Mouse (Mus musculus): ENCODE results near the gene Tmem131. TPM values are rescaled to one million over a fixed set of nuclear protein-coding genes. Genes with fewer than 3 reads are reported as not detected.
"Not testable (repeated sequence)": the region's sequence is repeated elsewhere in the genome, so short reads cannot be mapped to it uniquely, and the experiment has no call there.

The Tmem131 gene
- total RNA-seq, 2 experiments from 2014 or later = 32.9 to 35.9 TPM

DNA sequence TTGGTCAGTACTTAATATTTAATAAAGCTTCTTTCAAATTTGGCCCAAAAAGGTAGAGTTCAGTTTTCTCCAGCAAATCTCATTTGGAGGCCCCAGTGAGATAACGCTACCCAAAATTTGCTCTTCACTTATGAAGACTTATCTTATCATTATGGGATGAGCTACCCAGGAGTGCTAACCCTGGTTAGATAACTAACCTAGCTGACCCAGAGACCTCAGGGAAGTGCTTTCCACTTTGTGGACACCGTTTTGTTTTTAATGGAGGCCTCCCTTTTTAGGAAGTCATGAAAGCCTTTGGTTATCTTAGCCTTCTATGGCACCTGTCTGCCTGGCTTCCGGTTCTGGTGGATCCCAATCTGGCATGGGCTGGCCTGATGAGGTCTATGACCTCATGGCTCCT, 49.3 kb downstream of the Tmem131 start:
- DNase-seq = no peak
- intact Hi-C loops (cut with DNase I) = no loop called here

DNA sequence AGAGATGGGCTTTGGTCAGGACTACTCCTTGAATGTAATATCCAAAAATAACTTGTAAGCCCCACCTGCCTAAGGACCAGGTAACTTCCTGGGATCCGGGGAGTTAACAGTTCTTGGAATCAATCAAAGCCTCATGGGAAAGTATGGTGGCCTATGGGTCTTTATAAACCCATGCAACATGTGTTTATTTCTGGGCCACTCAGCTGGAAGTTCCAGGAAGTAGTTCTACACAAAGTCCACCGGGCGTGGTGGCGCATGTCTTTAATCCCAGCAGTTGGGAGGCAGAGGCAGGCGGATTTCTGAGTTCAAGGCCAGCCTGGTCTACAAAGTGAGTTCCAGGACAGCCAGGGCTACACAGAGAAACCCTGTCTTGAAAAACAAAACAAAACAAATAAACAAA, 49.7 kb downstream of the Tmem131 start:
- DNase-seq; intact Hi-C loops (cut with DNase I): not testable (repeated sequence)

DNA sequence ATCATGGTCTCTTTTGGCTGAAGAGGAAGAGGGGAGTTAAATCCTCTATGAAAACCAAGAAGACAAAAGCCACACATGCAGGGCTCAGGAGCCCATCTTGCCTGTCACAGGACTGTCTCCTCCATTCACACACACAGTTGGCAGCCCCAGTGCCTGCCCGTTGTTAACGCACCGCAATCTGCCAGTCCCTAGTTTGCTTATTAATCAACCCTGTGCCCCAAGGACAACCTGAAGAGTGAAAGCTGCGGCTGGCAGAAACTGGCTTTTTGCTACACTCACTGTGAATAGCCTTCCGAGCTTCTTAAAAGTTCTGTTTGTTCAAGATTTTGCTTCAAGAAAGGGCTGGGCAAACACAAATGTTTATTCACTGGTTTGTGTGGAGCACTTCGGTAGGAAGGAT, 50.3 kb downstream of the Tmem131 start:
- DNase-seq = no peak
- intact Hi-C loops (cut with DNase I) = no loop called here

DNA sequence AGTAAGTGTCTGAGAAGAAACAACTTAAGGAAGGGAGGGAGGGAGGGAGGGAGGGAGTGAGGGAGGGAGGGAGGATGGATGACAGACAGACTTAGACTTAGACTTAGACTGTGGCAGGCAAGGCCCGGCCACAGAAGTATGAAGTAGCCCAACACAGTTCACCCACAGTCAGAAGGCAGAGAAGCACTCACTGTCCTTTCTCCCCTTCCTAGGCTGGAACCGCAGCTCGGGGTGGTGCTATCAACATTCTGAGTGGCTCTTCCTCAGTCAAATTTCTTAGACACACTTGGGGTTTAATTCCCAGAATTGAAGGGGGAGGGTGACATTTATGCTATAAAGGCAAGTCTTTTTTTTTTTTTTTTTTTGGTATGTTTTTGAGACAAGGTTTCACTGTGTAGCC, 51.0 kb downstream of the Tmem131 start:
- DNase-seq = no peak
- intact Hi-C loops (cut with DNase I) = no loop called here

DNA sequence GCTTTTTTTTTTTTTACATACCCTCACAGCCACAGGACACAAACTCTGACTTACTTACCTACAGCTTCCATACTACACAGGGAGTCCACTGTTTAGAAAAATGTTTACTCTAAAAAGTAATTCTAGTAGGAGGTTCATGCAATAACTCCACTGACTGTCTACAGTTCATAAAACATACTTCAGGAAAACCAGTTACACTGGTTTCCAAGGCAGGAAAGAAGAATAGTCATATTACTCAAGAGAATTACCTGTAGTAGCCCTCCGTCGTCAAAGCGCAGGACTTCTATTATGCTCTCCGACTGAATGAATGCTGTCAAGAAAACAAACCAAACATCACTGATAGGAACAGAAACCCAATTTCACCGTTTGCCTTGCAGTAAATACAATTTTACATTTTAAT, 54.5 kb downstream of the Tmem131 start:
- intact Hi-C loops (cut with DNase I) = no loop called here

DNA sequence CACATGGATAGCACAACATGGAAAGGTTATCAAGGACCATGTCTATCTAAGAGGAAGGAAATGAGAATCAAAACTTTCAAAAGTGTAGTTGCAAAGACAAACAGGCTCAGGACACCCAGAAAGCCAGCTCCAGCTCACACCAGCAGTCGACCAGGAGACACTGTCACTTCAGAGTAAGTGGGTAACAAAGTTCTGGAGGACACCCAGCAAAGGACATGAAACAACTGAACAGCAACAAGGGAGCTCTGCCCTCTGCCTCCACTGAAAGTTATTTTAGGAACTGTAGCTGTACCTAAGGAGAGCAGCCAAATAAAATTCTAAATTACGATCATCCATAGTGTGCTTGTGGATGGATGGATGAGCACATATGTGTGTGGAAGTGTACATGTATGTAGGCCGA, 56.3 kb downstream of the Tmem131 start:
- DNase-seq = no peak

More for the DNA sequence above, 54.5 kb downstream of the Tmem131 start:
- DNase-seq = no peak

DNA sequence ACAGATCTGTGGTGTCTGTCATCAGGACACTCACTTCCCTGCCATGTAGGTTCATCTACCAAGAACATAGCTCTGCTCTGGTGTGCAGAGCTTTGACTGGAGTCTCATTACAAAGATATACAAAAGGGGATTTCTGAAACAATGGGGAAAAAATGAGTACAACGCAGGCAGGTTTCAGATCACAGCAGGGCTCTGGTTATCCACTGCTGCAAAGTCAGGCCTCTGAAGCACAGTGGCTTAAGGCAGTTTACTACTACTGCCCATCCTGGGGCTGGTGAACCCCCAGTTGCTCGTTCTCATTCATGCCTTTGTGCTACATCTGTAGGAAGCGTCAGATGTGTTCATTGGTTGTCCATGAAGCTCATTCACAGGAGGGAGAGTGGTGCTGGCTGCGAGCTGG, 57.0 kb downstream of the Tmem131 start:
- no peak for DNase-seq
- intact Hi-C loops (cut with DNase I) = no loop called here

More for the DNA sequence above, 56.3 kb downstream of the Tmem131 start:
- intact Hi-C loops (cut with DNase I) = no loop called here

DNA sequence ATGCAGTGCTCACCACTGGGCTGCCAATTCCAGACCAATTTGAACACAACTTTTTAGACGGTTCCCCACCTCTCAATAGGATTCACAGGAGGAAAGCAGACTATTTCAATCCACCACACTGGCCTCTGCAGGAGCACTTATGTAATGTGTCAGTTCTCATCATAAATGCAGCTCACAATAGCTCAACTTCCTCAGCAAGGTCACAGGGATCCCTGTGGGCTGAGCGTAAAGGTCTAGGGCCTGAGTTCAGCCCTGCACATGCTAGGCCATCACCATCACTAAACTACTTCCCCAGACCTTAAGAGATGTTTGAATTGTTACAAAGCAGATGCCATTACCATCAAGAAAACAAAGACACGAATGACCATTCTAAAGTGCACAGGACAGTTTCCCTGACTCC, 58.9 kb downstream of the Tmem131 start:
- intact Hi-C loops (cut with DNase I) = loop anchor here (2.0 kb wide), 1 partner anchor 22 kb away; no protein-coding TSS in a partner anchor
- no peak for DNase-seq

DNA sequence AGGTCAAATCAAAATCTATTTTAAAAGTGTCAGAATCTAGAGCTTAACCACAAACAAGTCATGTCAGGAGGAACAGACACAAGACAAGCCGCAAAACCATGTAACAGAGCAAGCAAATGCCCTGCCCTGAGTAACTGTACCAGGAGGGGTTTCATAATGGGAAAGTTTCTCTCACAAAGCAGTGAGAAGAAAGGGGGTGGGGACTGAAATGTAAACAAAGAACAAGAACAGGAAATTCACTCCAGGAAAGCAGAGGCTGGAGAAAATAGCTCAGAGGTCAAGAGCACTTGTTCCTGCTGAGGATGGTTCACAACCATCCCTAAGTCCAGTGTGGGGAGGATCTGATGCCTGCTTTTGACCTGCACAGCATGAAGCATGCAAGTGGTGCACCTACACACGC, 59.7 kb downstream of the Tmem131 start:
- intact Hi-C loops (cut with DNase I) = loop anchor here (2.0 kb wide), 2 partner anchors 21 to 41 kb away; no protein-coding TSS in a partner anchor
- DNase-seq = no peak

DNA sequence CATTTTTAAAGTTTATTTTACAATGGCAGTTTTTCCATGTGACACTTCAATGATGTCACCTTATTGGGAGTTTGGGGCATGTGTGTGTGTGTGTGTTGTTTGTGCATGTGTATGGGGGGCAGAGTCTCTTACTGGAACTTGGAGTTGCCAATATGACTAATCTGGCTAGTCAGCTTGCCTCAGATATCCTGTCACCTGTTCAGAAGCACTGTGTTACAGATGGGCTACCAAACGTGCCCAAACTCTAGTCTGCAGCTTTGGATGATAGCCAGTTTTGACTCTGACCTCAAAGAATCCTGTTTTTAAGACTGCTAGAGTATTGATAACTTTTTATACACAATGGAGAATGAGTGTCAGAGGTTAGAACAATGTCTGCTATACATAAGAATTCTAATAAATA, 64.3 kb downstream of the Tmem131 start:
- no peak for DNase-seq
- intact Hi-C loops (cut with DNase I) = no loop called here

DNA sequence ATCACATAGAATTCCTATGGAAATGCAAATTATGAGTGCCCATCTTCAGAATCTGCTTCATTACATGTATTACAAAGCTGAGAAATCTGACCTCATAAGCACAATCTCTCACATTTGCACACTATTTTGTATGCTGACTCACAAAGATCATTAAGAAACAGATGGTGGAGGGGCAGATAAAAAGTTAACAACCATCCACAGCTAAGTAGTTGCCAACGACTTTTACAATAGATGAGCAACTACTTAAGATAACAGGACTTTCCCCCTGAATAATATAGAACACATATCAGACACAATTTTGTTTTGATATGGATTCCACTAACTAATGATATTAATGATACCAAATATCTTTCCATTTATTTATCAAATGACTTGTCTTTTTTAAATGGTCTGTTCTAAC, 66.3 kb downstream of the Tmem131 start:
- intact Hi-C loops (cut with DNase I) = no loop called here
- DNase-seq = no peak

DNA sequence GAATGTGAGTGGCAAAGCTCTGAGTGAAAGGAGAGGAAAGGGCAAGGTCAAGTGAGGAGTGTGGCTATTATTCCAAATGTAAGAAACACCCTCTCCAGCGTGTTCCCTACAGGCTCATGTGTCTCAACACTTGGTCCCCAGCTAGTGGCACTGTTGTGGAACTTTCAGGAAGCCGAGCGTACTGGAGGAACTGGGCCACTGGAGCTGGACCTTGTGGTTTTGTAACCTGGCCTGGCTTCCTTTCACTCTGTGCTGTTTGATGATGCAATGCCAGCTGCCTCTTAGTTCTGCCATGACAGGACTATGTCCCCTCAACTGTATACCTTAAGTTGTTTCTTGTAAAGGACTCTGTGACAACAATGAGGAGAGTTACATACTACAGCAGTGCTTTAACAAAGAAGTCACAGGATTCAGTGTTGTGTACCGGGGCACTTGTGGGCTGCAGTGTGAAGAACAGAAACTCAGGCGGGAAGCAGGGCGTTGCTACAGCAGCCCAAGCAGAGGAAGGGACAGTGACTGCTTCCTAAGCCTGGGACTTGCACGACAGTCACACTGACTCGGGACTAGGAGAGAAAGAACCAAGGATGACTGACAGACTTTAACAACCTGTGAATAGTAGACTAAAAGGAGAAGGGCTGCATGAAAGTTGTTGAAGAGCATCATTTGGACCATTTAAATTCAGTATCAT, 68.4 kb downstream of the Tmem131 start:
- DNase-seq = no peak

DNA sequence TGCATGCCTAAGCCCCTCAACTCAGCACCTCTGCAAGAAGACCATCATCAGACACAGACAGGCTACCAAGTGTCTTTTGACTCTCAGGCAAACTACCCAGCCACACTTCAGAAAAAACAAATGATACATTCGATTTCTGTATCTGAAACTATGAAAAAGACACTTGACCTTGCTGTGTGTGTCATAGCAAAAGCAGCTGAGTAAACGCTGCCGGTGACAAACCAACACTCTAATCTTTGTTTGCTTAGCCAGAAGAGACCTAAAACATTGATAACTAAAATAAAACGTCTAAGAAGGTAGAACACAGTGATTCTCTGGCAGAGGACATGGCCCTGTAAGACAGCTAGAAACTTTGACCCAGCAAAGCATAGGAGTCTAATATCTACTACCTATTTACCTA, 72.2 kb downstream of the Tmem131 start:
- no peak for DNase-seq
- intact Hi-C loops (cut with DNase I) = no loop called here

More for the DNA sequence above, 68.4 kb downstream of the Tmem131 start:
- intact Hi-C loops (cut with DNase I) = no loop called here

DNA sequence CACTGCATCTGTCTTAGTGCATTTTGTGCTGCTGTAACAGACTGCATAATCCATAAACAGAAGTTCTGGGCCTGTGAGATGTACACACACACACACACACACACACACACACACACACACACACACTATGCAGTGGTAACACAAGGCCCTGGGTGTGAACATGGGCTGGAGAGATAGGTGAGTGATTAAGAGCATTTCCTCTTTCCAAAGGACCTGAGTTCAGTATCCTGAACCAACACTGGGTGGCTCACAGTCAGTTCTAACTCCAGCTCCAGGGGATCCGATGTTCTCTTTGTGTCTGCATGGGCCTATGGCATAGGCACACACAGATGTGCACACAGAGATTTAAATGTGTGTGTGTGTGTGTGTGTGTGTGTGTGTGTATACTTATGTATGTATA, 72.9 kb downstream of the Tmem131 start:
- no peak for DNase-seq
- intact Hi-C loops (cut with DNase I) = no loop called here

DNA sequence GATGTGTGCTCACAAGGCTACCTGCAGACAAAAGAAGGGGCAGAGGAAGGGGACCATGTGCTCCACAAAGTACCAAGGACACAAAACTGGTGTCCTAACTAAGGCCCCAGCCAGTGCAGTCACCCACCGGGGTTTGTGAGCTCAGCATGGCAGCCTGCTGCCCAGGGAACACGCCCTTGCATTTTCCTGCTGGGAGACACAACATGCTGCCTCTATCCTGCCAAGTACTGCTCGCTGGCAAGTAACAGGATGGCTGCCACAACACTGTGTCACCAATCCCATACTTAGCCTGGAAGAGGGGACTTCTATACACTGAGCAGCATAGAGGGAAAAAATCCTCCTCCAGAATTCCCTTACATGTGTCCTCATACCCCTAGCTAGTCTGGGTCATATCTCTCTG, 78.7 kb downstream of the Tmem131 start:
- intact Hi-C loops (cut with DNase I) = loop anchor here (5.0 kb wide), 1 partner anchor 58 kb away; no protein-coding TSS in a partner anchor
- DNase-seq = no peak

DNA sequence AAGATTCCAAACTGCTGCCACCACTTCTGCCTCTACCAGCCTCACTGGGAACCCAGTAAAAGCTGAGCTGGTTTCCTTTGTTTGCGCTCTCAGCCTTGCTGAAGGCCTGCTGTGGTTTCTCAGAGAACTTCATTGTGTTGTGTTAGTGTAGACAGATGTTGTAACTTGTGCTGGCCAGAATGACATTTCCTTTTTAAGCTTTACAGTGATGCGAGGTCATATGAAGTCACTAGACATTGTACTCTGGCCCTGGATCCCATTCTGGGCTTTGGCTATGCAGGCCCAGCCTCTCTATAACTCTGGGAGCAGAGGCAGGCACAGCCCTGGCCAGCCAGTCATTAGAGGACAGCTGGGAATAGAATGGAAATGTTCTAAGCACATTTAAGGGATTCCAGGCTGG, 81.7 kb downstream of the Tmem131 start:
- no peak for DNase-seq
- intact Hi-C loops (cut with DNase I) = loop anchor here (2.0 to 5.0 kb wide), 3 partner anchors 23 to 77 kb away; no protein-coding TSS in a partner anchor

DNA sequence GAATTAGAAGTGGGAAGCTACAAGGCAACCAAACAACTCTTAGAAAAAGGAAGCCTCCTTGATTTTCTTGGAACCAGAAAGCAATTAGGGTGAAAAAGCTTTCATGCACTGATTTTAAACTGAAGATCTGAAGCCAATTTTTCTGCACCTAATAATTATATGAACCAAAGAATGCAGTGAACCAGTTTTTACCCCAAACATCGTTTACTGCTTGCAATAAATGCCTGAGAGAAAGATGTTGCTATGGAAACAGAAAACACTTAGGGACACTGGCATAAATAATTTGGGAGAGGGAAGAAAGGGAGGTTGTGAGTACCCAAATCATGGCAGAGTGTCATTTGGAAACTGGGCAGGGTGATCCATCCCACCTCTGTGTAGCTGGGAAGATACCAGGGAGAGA, 82.6 kb downstream of the Tmem131 start:
- DNase-seq = no peak
- intact Hi-C loops (cut with DNase I) = loop anchor here (5.0 kb wide), 1 partner anchor 61 kb away; no protein-coding TSS in a partner anchor

DNA sequence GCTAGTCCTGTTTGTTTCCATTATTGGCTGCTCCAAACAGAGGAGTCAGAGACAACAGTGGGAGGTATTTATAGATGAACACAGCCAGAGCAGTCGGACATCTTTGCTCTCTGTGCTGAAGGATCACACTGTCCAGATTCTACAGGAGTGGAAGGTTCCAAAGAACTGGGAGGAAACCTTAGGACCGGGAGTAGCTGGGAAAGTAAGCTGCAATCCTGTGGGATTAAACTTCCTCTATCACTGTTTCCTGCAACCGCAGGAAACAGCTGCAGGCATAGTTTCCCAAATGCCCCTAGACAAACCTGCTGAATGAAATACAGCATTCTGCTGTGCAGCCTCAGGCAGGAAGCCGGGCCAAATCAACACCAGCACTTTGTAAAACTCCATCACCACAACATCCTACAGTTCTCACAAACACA, 83.0 kb downstream of the Tmem131 start:
- DNase-seq = peak; percentile 28 to 56
- intact Hi-C loops (cut with DNase I) = loop anchor here (5.0 kb wide), 1 partner anchor 62 kb away; no protein-coding TSS in a partner anchor

DNA sequence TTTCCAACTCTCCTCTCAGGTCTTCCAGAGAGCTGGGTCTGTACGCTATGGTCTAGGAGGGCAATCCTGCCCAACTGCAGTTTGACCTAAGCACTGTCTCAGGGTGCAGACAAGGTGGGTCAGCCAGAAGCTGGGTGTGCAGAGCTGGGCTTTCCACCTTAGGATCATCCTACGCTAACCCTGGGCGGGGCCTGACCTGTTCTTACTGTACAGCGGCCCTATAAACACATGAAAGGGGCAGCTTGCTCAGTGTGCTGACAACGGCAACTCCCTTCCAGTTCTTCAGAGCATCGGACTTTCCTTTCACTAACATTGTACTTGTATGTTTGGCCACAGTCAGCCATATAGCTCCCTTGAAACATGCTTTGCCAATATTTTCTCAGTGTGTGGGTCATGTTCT, 86.4 kb downstream of the Tmem131 start:
- intact Hi-C loops (cut with DNase I) = no loop called here
- DNase-seq = no peak

DNA sequence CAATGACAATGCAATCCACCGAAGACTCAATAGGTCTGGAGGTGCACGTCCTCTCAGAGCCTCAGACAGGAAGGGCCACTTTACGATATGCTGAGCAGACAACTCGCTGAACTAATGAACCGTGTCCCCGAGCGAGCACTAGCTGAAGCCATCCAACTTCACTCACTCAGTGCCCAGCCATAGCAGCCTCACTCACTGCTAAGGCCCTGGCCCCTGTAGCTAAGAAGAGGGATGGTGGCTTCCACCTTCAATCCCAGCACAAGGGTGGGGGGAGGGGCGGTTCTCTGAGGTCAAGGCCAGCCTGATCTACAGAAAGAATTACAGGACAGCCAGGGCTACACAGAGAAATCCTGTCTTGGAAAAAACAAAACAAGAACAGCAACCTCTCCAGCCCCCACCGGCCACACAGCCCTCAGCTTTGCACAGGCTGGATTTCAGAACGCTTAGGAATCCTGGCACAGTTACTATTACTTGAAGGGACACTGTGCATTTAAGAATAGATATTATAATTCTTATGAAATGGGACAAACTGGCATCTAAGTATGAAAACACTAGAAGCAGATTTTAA, 89.2 kb downstream of the Tmem131 start:
- intact Hi-C loops (cut with DNase I) = no loop called here
- DNase-seq = no peak

DNA sequence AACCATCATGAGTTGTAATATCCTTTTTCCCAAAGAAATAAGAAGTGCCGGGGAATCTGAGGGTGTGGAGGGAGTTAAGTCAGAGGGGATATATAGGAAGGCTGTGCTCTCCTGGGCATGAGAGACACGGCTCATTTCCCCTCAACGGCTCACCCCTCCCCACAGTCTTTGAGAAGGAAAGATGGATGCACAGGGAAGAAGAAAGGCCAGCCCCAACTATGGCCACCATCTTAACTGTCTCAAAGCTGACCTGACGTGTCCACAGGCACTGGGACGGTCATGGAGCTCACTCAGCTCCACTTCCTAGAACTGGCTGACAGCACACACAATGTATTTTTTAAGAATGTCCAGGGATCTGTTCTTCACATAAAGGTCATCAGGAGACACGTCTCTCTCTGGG, 91.4 kb downstream of the Tmem131 start:
- intact Hi-C loops (cut with DNase I) = no loop called here
- no peak for DNase-seq

DNA sequence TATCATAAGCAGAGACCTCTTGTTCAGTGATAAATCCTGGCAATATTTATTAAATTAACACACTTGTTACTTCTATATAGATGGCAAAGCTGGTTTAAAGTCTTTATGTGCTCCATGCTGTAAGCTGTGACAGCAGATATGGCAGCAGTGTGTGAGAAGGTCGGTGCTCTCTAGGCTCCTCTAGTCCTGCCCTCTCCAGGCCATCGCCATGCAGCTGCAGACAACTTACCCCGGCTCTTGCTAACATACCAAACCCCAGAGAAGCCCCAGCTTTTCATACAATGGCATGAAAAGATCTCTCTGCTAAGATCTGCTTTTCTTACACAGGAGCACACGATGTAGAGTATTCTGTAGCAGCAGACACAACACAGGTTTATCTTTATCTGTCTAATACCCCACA, 92.1 kb downstream of the Tmem131 start:
- DNase-seq = no peak
- intact Hi-C loops (cut with DNase I) = loop anchor here (2.0 kb wide), 1 partner anchor 27 kb away; no protein-coding TSS in a partner anchor
